Mouse (Mus musculus) megakaryocyte, embryonic 14.5 days (primary cell): ENCODE results near the gene Hoxd4.

Source experiments
- FLI1 ChIP-seq: IDR thresholded peaks from 2 replicates; pipeline ENCODE4 v1.6.1; 2012; ENCODE audit warnings: low read length, inconsistent platforms, mixed read lengths
- GATA1 ChIP-seq: IDR thresholded peaks from 3 replicates; pipeline ENCODE4 v1.6.1; 2012; ENCODE audit warnings: mixed read lengths, low read length, inconsistent platforms, borderline replicate concordance

DNA sequence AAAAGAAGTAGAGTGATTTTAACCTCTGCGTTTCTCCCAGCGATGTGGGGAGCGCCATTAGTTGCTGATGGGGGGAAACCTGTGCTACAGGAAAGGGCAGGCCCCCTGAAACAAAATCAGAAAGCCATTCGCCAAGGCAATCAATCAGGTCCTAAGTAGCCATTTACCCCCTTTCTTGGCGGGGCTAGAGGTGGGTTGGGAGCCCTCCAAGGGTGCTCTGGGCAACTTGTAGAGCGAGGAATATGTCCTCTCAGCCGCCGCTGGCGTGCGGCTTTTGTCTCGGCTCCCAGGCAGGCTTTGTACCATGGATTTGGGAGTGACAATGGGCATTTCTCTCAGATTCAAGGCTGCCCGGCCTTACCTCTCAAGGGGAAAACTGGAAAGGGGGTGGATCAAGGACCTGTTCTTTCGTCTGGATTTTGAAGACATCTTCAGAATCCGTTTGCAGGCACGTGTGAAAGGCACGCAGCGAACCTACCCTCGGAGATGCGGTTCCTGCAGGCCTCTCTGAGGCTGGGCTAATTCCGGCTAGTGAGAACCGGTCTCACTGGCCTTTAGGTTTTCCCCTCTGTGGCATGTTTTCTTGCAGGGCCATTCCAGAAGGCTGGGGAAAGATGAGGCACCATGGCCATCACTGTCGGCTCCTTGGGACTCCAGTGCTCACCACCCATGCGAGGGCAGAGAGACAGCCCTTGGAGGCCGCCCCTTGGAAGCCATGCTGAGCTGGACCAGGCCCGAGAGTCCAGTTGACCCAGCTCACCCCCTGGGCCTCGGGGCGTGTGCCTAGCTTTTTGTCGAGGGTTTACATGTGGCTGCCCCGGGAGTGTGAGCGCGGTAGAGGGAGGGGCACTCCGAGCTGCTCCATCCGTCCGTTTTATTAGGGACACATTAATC, 15.0 kb upstream of the Hoxd4 start:
- TF ChIP-seq GATA1 (no peak), FLI1 (no peak)
